Mouse (Mus musculus): Measurements from ENCODE around the gene Itln1.

GRCm38 (mm10) chr1:171540694-171541093 lies 5.6 kb upstream of the Itln1 start:
- TF ChIP-seq CTCF (IDR thresholded peaks at IDR 0.05; ENCODE audit: insufficient read depth, low read length) = no peak
- no peak for TF ChIP-seq POLR2A (IDR thresholded peaks at IDR 0.05; ENCODE audit: borderline replicate concordance, extremely low read depth, low read depth, low read length)
